Mouse (Mus musculus): Measurements from ENCODE around the gene H13. TPM values are rescaled to one million over a fixed set of nuclear protein-coding genes. Genes with fewer than 3 reads are reported as not detected.

Gene H13
- polyA plus RNA-seq, 1 experiment from 2014 or later: 77.2 TPM

GRCm38 (mm10) chr2:152675252-152675791, 6.1 kb downstream of the H13 start:
- Histone ChIP-seq H3K4me3 (ENCODE audit: inconsistent target) (no peak overlapping the region), H3K36me3 (ENCODE audit: inconsistent target) (peaks cover 22% of the 10 kb centered on the region; the same call in 1 of the 2 replicates), H3K27ac (no peak overlapping the region), H3K79me2 (ENCODE audit: inconsistent target) (peaks cover 98% of the 10 kb centered on the region)
- WGBS (ENCODE audit: missing documents): 77% methylated on average over 13 of the region's 13 CpGs

DNA sequence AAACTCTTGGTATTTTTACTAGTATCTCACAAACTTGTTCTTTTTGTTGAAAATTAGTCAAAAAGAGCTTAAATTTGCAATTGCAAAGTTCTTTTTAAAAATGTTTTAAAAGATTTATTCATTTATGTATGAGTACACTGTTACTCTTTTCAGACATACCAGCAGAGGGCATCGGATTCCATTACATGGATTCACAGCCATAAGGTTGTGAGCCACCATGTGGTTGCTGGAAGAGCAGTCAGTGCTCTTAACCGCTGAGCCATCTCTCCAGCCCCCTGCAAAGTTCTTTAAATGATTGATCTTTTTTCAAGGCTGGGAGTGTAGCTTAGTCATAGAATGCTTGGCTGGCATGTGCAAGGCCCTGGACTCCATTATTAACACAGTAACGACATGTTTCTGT, 9.0 kb downstream of the H13 start:
- H3K36me3 ChIP-seq (ENCODE audit: inconsistent target): peaks cover 40% of the 10 kb centered on the region; the same call in 1 of the 2 replicates
- H3K4me3 ChIP-seq (ENCODE audit: inconsistent target): no peak overlapping the region
- H3K27ac ChIP-seq: no peak overlapping the region
- H3K79me2 ChIP-seq (ENCODE audit: inconsistent target): peaks cover 71% of the 10 kb centered on the region
- WGBS (ENCODE audit: missing documents): 58% methylated on average over 3 of the region's 3 CpGs

DNA sequence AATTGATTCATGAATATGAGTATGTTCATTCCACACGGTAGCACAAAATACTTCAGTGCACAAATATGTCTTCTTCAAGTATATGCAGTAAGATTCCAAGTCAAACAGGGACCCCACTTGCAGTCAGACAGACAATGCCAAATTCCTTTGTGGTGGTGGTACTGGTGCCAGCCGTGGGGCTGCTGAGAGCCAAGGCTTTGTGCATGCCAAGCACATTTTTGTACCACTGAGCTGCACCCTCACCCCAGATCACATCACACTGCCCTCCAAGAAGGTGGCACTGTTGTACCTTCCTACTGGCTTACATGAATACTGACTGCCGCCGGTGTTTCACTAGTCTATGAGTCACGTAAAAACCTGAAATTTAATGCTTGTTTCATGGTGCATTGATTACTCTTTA, 9.7 kb downstream of the H13 start:
- no peak overlapping the region for H3K27ac ChIP-seq
- peaks cover 40% of the 10 kb centered on the region; the same call in 1 of the 2 replicates for H3K36me3 ChIP-seq (ENCODE audit: inconsistent target)
- WGBS (ENCODE audit: missing documents): 95% methylated on average over 5 of the region's 5 CpGs
- H3K4me3 ChIP-seq (ENCODE audit: inconsistent target): no peak overlapping the region
- H3K79me2 ChIP-seq (ENCODE audit: inconsistent target): peaks cover 65% of the 10 kb centered on the region

DNA sequence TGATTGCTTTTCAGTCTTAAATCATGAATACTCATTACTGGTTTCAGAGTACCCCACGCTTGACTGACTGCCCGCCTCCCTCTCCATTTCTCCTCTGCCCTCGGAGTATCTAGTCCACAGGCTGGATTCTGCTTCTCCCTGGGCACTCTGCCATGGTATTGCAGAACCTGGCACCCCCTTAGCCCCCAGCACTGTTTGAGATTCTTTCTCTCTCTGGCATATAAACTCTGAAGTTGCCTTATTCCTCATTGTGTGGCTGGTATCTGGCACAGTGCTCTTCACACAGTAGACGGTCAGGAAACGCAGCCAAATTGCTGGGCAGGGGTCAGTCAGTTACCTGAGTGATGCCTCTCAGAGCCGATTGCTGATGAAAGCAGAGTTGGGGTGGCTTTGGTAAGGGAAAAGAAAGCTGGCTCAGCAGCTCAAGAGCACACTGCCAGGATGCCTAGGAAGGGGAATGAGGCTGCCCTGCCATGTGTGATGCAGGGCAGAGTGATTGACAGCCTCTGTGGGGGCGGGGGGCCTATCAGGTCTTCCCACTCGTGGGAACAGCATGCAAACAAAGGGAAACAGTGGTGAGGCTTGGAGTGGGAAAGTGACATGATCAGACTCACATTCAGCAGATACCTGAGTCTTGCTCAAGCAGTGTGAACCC, 10.6 kb downstream of the H13 start:
- no peak overlapping the region for H3K4me3 ChIP-seq (ENCODE audit: inconsistent target)
- H3K27ac ChIP-seq: no peak overlapping the region
- peaks cover 40% of the 10 kb centered on the region; the same call in 1 of the 2 replicates for H3K36me3 ChIP-seq (ENCODE audit: inconsistent target)
- WGBS (ENCODE audit: missing documents): 84% methylated on average over 8 of the region's 8 CpGs
- H3K79me2 ChIP-seq (ENCODE audit: inconsistent target): peaks cover 56% of the 10 kb centered on the region

GRCm38 (mm10) chr2:152683086-152683485, 13.8 kb downstream of the H13 start:
- no peak overlapping the region for H3K4me3 ChIP-seq (ENCODE audit: inconsistent target)

DNA sequence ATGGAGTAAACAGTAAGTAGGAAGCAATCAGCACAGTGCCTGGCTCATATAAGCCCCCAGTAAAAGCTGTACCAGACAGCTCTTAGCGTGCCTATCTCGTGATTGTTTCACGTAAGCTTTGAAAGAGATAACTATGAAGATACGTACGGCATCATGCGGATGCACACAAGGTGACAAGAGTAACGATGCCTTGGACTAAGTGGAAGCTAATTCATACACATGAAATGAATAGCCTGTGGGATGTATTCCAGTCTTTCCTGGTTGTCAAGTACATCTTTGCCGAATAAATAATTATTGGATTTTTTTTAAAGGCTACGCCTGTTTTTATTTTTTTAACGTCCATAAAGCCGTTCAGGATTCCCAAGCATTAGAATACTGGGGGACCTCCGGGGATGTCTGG, 17.1 kb downstream of the H13 start:
- no peak overlapping the region for H3K4me3 ChIP-seq (ENCODE audit: inconsistent target)
- no peak overlapping the region for H3K27ac ChIP-seq
- peaks cover 56% of the 10 kb centered on the region for H3K36me3 ChIP-seq (ENCODE audit: inconsistent target)
- 96% methylated on average over 12 of the region's 12 CpGs for WGBS (ENCODE audit: missing documents)
- H3K79me2 ChIP-seq (ENCODE audit: inconsistent target): no peaks in the 10 kb centered on the region

More at GRCm38 (mm10) chr2:152683086-152683485, 13.8 kb downstream of the H13 start:
- Histone ChIP-seq H3K79me2 (ENCODE audit: inconsistent target) (peaks cover 23% of the 10 kb centered on the region; the same call in 1 of the 2 replicates), H3K36me3 (ENCODE audit: inconsistent target) (peaks cover 65% of the 10 kb centered on the region), H3K27ac (peak overlapping the region; percentile 4; the same call in 1 of the 2 replicates)
- WGBS (ENCODE audit: missing documents): 77% methylated on average over 5 of the region's 5 CpGs

DNA sequence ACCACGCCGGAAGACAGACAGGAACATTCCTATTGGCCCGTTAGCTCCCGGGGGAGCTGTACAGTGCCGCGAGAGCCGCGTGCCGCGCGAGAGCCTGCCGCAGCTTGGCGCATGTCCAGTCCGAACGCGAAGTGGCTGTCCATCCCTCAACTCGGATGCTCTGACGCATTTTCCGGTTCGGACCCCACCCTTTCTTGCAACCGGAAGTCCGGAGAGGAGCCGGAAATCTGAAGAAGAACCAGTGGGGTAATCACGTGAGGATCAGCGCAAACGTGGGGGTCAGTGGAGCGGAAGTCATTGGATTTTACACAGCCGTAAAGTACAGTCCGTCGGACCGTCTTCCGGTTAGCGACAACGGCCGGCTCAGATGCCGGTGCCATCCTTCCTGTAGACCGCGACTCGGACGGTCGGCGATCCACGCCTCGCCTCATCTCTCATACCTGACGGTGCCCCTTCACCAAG, 17.6 kb downstream of the H13 start, which contains the start of gene Mcts2:
Gene Mcts2 (plus strand): TSS at position 230 of the 462 bp plus-strand sequence.
- Histone ChIP-seq H3K27ac (no peak within 1 kb of the TSS), H3K79me2 (ENCODE audit: inconsistent target) (no peaks in the 10 kb centered on the region), H3K36me3 (ENCODE audit: inconsistent target) (peaks cover 52% of the 10 kb centered on the region), H3K4me3 (ENCODE audit: inconsistent target) (no peak within 1 kb of the TSS)
- 96% methylated on average over 39 of the region's 45 CpGs for WGBS (ENCODE audit: missing documents)

DNA sequence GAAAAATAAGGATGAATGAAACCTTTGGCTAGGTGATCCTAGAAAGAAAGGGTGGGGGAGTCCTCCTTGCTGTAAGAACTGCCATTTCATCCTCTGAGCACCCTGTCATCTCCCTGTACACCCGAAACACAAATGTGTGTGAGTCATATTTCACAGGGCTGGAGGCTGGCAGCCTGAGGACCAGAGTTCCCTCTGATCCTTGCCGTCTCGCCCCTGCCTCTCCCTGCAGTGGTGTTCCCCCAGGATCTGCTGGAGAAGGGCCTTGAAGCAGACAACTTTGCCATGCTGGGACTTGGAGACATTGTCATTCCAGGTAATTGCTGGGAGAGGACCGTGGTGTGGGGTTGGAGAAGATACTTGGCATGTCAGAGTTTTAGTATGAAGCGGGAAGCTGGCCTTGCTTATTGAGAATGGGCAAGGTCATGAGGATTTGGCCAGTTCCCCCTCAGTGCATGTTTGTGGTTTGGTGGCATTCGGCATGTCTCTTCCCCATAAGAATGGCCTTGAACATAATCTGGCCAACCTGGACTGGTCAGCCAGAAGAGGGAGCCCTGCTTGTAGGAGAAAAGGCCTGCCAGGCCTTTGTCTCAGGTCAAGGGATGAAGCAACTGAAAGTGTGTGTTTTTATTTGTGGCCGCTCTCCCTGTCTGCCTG, 22.4 kb downstream of the H13 start:
- WGBS (ENCODE audit: missing documents): 67% methylated on average over 7 of the region's 7 CpGs
- Histone ChIP-seq H3K27ac (no peak overlapping the region), H3K36me3 (ENCODE audit: inconsistent target) (peaks cover 41% of the 10 kb centered on the region), H3K79me2 (ENCODE audit: inconsistent target) (no peaks in the 10 kb centered on the region; the same call in 1 of the 2 replicates), H3K4me3 (ENCODE audit: inconsistent target) (no peak overlapping the region)

GRCm38 (mm10) chr2:152693233-152693632, 24.0 kb downstream of the H13 start:
- Histone ChIP-seq H3K27ac (no peak overlapping the region), H3K36me3 (ENCODE audit: inconsistent target) (peaks cover 35% of the 10 kb centered on the region), H3K4me3 (ENCODE audit: inconsistent target) (no peak overlapping the region), H3K79me2 (ENCODE audit: inconsistent target) (no peaks in the 10 kb centered on the region; the same call in 1 of the 2 replicates)
- WGBS (ENCODE audit: missing documents): 16% methylated on average over 9 of the region's 9 CpGs

DNA sequence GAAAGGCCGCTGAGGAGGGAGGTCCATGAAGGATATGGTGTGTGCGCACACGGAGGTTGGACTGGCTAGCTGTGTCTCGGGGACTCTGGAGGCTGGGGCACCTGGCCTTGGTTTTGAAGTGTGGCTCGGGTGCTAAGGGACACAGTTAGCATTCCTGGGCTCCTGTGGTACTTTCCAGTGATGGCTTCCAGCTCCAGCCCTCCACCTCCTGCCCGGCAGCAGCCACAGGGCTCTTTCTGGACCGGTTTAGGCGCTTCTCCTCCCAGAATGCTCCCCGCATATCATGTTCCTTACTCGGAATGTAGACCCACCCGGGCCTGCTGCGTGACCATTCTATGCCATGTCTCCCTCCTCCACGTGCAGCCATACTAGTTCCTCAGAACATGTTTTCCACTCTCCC, 24.5 kb downstream of the H13 start:
- H3K36me3 ChIP-seq (ENCODE audit: inconsistent target): peaks cover 34% of the 10 kb centered on the region
- 93% methylated on average over 12 of the region's 13 CpGs for WGBS (ENCODE audit: missing documents)
- no peak overlapping the region for H3K4me3 ChIP-seq (ENCODE audit: inconsistent target)
- H3K79me2 ChIP-seq (ENCODE audit: inconsistent target): no peaks in the 10 kb centered on the region; the same call in 1 of the 2 replicates
- no peak overlapping the region for H3K27ac ChIP-seq

GRCm38 (mm10) chr2:152694708-152695107, 25.4 kb downstream of the H13 start:
- H3K36me3 ChIP-seq (ENCODE audit: inconsistent target): peaks cover 34% of the 10 kb centered on the region
- no peak overlapping the region for H3K4me3 ChIP-seq (ENCODE audit: inconsistent target)
- H3K27ac ChIP-seq: no peak overlapping the region
- 94% methylated on average over 7 of the region's 7 CpGs for WGBS (ENCODE audit: missing documents)
- H3K79me2 ChIP-seq (ENCODE audit: inconsistent target): no peaks in the 10 kb centered on the region; the same call in 1 of the 2 replicates

- 83% methylated on average over 10 of the region's 10 CpGs for WGBS (ENCODE audit: missing documents)
- Histone ChIP-seq H3K4me3 (ENCODE audit: inconsistent target) (no peak overlapping the region), H3K36me3 (ENCODE audit: inconsistent target) (peaks cover 45% of the 10 kb centered on the region), H3K27ac (no peak overlapping the region), H3K79me2 (ENCODE audit: inconsistent target) (no peaks in the 10 kb centered on the region; the same call in 1 of the 2 replicates)
These were observed 26.8 kb downstream of the H13 start for GRCm38 (mm10) chr2:152696016-152696415.

GRCm38 (mm10) chr2:152696476-152697164, 27.4 kb downstream of the H13 start:
- no peak overlapping the region for H3K27ac ChIP-seq
- no peaks in the 10 kb centered on the region; the same call in 1 of the 2 replicates for H3K79me2 ChIP-seq (ENCODE audit: inconsistent target)
- no peak overlapping the region for H3K4me3 ChIP-seq (ENCODE audit: inconsistent target)
- peaks cover 51% of the 10 kb centered on the region for H3K36me3 ChIP-seq (ENCODE audit: inconsistent target)
- 53% methylated on average over 20 of the region's 20 CpGs for WGBS (ENCODE audit: missing documents)

- WGBS (ENCODE audit: missing documents): 97% methylated on average over 10 of the region's 10 CpGs
- Histone ChIP-seq H3K27ac (no peak overlapping the region), H3K4me3 (ENCODE audit: inconsistent target) (no peak overlapping the region), H3K79me2 (ENCODE audit: inconsistent target) (no peaks in the 10 kb centered on the region), H3K36me3 (ENCODE audit: inconsistent target) (peaks cover 85% of the 10 kb centered on the region)
These were observed 30.9 kb downstream of the H13 start for GRCm38 (mm10) chr2:152700138-152700537.
